Mouse (Mus musculus): Measurements from ENCODE around the gene Slc11a2. TPM values are rescaled to one million over a fixed set of nuclear protein-coding genes. Genes with fewer than 3 reads are reported as not detected.

Gene Slc11a2
- polyA plus RNA-seq, 1 experiment from 2014 or later: 17.0 TPM

- 88% methylated on average over 16 of the region's 16 CpGs for WGBS
- Histone ChIP-seq H3K4me1 (ENCODE audit: control insufficient read depth, insufficient read depth, low read length) (no peaks in the 10 kb centered on the region), H3K9ac (ENCODE audit: low read depth, low read length) (no peak overlapping the region), H3K9me3 (ENCODE audit: control insufficient read depth, low read length) (no peaks in the 10 kb centered on the region), H3K4me2 (ENCODE audit: low read depth, low read length) (no peak overlapping the region), H3K4me3 (ENCODE audit: low read depth, low read length) (no peak overlapping the region), H3K36me3 (ENCODE audit: control insufficient read depth, insufficient read depth, low read length) (peaks cover 98% of the 10 kb centered on the region), H3K27ac (replicated peaks; ENCODE audit: low read depth, low read length) (no peak overlapping the region), H3K27me3 (replicated peaks; ENCODE audit: control insufficient read depth, insufficient read depth, low read length) (no peaks in the 10 kb centered on the region)
- ATAC-seq (ENCODE audit: low read depth) (no peak), DNase-seq (ENCODE audit: low spot score) (no peak)
Observed at GRCm38 (mm10) chr15:100403318-100404000, 21.4 kb downstream of the Slc11a2 start.

DNA sequence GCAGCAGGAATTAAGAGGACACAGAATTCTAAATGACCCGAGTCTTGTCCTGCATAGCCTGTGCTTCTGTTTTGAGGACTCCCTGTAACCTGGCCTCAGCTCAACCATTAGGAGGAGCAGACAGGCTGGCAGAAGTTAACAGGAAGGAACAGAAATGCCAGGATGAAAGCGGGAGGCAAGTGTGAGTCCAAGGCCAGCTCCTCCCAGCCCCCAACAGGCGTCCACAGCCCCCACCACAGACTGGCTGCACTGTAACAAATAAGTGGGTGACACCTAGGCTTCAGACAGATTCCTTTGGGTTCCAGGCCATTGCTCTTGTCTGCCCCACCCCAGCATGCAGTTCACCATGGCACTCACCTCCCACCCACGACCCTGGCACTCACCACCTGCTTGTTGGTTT is 22.1 kb downstream of the Slc11a2 start:
- Histone ChIP-seq H3K4me3 (ENCODE audit: low read depth, low read length) (no peak overlapping the region), H3K4me2 (ENCODE audit: low read depth, low read length) (no peak overlapping the region), H3K9me3 (ENCODE audit: control insufficient read depth, low read length) (no peaks in the 10 kb centered on the region), H3K36me3 (ENCODE audit: control insufficient read depth, insufficient read depth, low read length) (peaks cover 98% of the 10 kb centered on the region), H3K27me3 (replicated peaks; ENCODE audit: control insufficient read depth, insufficient read depth, low read length) (no peaks in the 10 kb centered on the region), H3K9ac (ENCODE audit: low read depth, low read length) (no peak overlapping the region), H3K4me1 (ENCODE audit: control insufficient read depth, insufficient read depth, low read length) (no peaks in the 10 kb centered on the region), H3K27ac (replicated peaks; ENCODE audit: low read depth, low read length) (no peak overlapping the region)
- WGBS: 88% methylated on average over 4 of the region's 4 CpGs
- ATAC-seq (ENCODE audit: low read depth) (no peak), DNase-seq (ENCODE audit: low spot score) (no peak)

DNA sequence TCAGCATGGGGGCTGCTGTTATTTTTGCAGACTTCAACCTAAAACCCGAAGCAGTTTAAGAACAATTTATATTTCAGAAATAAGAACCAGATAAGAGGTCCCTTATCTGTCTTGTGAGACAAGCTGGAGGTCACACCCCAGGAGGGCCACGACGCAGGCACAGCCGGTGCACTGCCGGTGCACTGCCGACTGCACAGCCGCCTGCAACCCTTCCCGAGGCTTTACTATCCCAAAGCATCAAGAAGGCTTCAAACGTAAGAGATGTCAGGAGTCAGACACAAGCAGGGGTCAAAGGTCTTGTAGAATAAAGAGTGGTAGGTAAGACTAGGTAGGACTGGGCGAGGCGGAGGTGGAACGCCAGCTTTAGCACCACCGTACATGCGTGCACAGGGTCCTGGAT is 22.5 kb downstream of the Slc11a2 start:
- no peaks in the 10 kb centered on the region for H3K27me3 ChIP-seq (replicated peaks; ENCODE audit: control insufficient read depth, insufficient read depth, low read length)
- DNase-seq (ENCODE audit: low spot score) (no peak), ATAC-seq (ENCODE audit: low read depth) (no peak)
- peaks cover 99% of the 10 kb centered on the region for H3K36me3 ChIP-seq (ENCODE audit: control insufficient read depth, insufficient read depth, low read length)
- no peaks in the 10 kb centered on the region for H3K9me3 ChIP-seq (ENCODE audit: control insufficient read depth, low read length)
- no peak overlapping the region for H3K9ac ChIP-seq (ENCODE audit: low read depth, low read length)
- 88% methylated on average over 14 of the region's 14 CpGs for WGBS
- H3K4me1 ChIP-seq (ENCODE audit: control insufficient read depth, insufficient read depth, low read length): no peaks in the 10 kb centered on the region
- no peak overlapping the region for H3K4me3 ChIP-seq (ENCODE audit: low read depth, low read length)
- H3K27ac ChIP-seq (replicated peaks; ENCODE audit: low read depth, low read length): no peak overlapping the region
- no peak overlapping the region for H3K4me2 ChIP-seq (ENCODE audit: low read depth, low read length)

GRCm38 (mm10) chr15:100401811-100402210 is 23.1 kb downstream of the Slc11a2 start:
- Histone ChIP-seq H3K9me3 (ENCODE audit: control insufficient read depth, low read length) (no peaks in the 10 kb centered on the region), H3K36me3 (ENCODE audit: control insufficient read depth, insufficient read depth, low read length) (peaks cover 99% of the 10 kb centered on the region), H3K4me2 (ENCODE audit: low read depth, low read length) (no peak overlapping the region), H3K27ac (replicated peaks; ENCODE audit: low read depth, low read length) (no peak overlapping the region), H3K27me3 (replicated peaks; ENCODE audit: control insufficient read depth, insufficient read depth, low read length) (no peaks in the 10 kb centered on the region), H3K4me3 (ENCODE audit: low read depth, low read length) (no peak overlapping the region), H3K9ac (ENCODE audit: low read depth, low read length) (no peak overlapping the region), H3K4me1 (ENCODE audit: control insufficient read depth, insufficient read depth, low read length) (no peaks in the 10 kb centered on the region)
- 86% methylated on average over 4 of the region's 4 CpGs for WGBS
- DNase-seq (ENCODE audit: low spot score): no peak
- no peak for ATAC-seq (ENCODE audit: low read depth)

DNA sequence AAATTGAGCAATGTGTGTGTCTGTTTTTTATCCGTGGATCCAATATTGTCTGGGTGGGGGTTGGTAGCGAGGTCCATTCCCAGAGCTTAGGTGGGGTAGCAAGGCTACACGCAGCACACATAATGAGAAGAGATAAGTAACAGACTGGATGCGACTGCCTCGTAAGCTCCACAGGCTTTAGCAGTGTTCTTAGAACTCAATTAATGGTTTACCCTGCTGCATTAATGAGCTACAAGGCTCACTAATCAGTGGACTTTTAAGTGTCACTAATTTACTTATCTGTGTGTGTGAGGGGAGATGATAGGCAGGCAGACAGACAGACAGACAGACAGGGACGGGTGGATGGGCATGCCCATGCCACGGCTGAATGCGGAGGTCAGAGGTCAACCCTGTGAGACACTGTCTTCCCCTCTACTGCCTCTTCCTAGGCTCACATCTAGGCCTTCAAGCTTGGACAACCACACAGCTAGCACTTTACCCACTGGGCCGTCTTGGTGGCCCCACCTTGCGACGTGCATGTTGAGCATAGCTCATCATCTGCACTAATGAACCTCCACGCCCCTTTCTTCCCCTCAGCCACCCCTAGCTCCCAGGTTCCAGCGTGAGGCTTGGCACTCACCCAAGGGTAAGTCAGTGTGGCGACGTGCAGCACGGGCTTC is 24.2 kb downstream of the Slc11a2 start:
- Histone ChIP-seq H3K9ac (ENCODE audit: low read depth, low read length) (no peak overlapping the region), H3K27me3 (replicated peaks; ENCODE audit: control insufficient read depth, insufficient read depth, low read length) (no peaks in the 10 kb centered on the region), H3K4me2 (ENCODE audit: low read depth, low read length) (no peak overlapping the region), H3K36me3 (ENCODE audit: control insufficient read depth, insufficient read depth, low read length) (peaks cover 99% of the 10 kb centered on the region), H3K27ac (replicated peaks; ENCODE audit: low read depth, low read length) (no peak overlapping the region), H3K4me3 (ENCODE audit: low read depth, low read length) (no peak overlapping the region), H3K4me1 (ENCODE audit: control insufficient read depth, insufficient read depth, low read length) (no peaks in the 10 kb centered on the region), H3K9me3 (ENCODE audit: control insufficient read depth, low read length) (no peaks in the 10 kb centered on the region)
- no peak for DNase-seq (ENCODE audit: low spot score)
- ATAC-seq (ENCODE audit: low read depth): no peak
- 91% methylated on average over 16 of the region's 16 CpGs for WGBS

DNA sequence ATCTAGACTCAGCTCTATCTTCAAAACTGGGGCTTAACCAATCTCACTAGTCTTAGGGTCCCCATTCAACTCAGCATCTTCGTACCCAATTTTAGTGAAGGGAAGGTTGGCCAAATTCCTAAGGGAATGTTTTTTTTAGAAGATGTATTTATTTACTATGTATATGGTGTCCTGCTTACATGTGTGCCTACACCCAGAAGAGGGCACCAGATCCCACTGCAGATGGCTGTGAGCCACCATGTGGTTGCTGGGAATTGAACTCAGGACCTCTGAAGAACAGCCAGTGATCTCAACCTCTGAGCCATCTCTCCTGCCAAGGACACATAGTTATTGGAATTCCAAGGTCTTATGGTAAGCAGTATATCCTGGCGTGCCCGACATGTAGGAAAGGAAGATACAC is 29.3 kb downstream of the Slc11a2 start:
- DNase-seq (ENCODE audit: low spot score) (no peak), ATAC-seq (ENCODE audit: low read depth) (no peak)
- Histone ChIP-seq H3K9ac (ENCODE audit: low read depth, low read length) (no peak overlapping the region), H3K27me3 (replicated peaks; ENCODE audit: control insufficient read depth, insufficient read depth, low read length) (no peaks in the 10 kb centered on the region), H3K9me3 (ENCODE audit: control insufficient read depth, low read length) (no peaks in the 10 kb centered on the region), H3K27ac (replicated peaks; ENCODE audit: low read depth, low read length) (no peak overlapping the region), H3K4me3 (ENCODE audit: low read depth, low read length) (no peak overlapping the region), H3K4me1 (ENCODE audit: control insufficient read depth, insufficient read depth, low read length) (no peaks in the 10 kb centered on the region), H3K4me2 (ENCODE audit: low read depth, low read length) (no peak overlapping the region), H3K36me3 (ENCODE audit: control insufficient read depth, insufficient read depth, low read length) (peaks cover 80% of the 10 kb centered on the region)
- 97% methylated on average over 3 of the region's 3 CpGs for WGBS

DNA sequence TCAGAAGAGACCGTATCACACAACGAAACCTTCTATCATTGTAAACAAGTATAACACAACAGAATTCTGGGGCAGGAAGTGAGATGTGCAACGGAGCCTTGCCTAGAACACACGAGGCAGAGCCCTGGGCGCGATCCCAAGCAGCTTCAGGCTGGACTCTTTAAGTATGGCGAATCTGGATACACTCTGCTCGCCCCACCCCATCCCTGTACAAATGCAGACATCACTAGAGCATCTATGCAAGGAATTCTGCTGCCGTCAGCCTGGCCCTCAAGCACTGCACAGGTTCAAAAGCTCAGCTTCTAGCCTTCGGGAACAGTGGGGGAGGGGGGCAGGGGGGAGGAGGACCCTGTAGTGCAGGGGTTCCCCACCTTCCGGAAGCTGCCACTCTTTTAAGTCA is 31.9 kb downstream of the Slc11a2 start:
- no peaks in the 10 kb centered on the region for H3K9me3 ChIP-seq (ENCODE audit: control insufficient read depth, low read length)
- no peak overlapping the region for H3K4me3 ChIP-seq (ENCODE audit: low read depth, low read length)
- WGBS: 88% methylated on average over 11 of the region's 11 CpGs
- DNase-seq (ENCODE audit: low spot score) (no peak), ATAC-seq (ENCODE audit: low read depth) (no peak)
- peaks cover 55% of the 10 kb centered on the region for H3K36me3 ChIP-seq (ENCODE audit: control insufficient read depth, insufficient read depth, low read length)
- 0 out of 2 replicates have a peak, but pooled peaks cover 3% of the 10 kb centered on the region for H3K4me1 ChIP-seq (ENCODE audit: control insufficient read depth, insufficient read depth, low read length)
- no peak overlapping the region for H3K27ac ChIP-seq (replicated peaks; ENCODE audit: low read depth, low read length)
- H3K27me3 ChIP-seq (replicated peaks; ENCODE audit: control insufficient read depth, insufficient read depth, low read length): no peaks in the 10 kb centered on the region
- no peak overlapping the region for H3K9ac ChIP-seq (ENCODE audit: low read depth, low read length)
- no peak overlapping the region for H3K4me2 ChIP-seq (ENCODE audit: low read depth, low read length)

GRCm38 (mm10) chr15:100391599-100391998 is 33.3 kb downstream of the Slc11a2 start:
- DNase-seq (ENCODE audit: low spot score): no peak
- H3K27me3 ChIP-seq (replicated peaks; ENCODE audit: control insufficient read depth, insufficient read depth, low read length): no peaks in the 10 kb centered on the region
- H3K36me3 ChIP-seq (ENCODE audit: control insufficient read depth, insufficient read depth, low read length): peaks cover 40% of the 10 kb centered on the region
- H3K9ac ChIP-seq (ENCODE audit: low read depth, low read length): no peak overlapping the region
- WGBS: 92% methylated on average over 7 of the region's 7 CpGs
- no peak overlapping the region for H3K4me3 ChIP-seq (ENCODE audit: low read depth, low read length)
- H3K9me3 ChIP-seq (ENCODE audit: control insufficient read depth, low read length): no peaks in the 10 kb centered on the region
- 0 out of 2 replicates have a peak, but pooled peaks cover 3% of the 10 kb centered on the region for H3K4me1 ChIP-seq (ENCODE audit: control insufficient read depth, insufficient read depth, low read length)
- no peak overlapping the region for H3K27ac ChIP-seq (replicated peaks; ENCODE audit: low read depth, low read length)
- no peak overlapping the region for H3K4me2 ChIP-seq (ENCODE audit: low read depth, low read length)
- no peak; the same call in 1 of the 2 replicates for ATAC-seq (ENCODE audit: low read depth)

- Histone ChIP-seq H3K36me3 (ENCODE audit: control insufficient read depth, insufficient read depth, low read length) (peaks cover 35% of the 10 kb centered on the region), H3K4me3 (ENCODE audit: low read depth, low read length) (no peak overlapping the region), H3K27ac (replicated peaks; ENCODE audit: low read depth, low read length) (no peak overlapping the region), H3K4me1 (ENCODE audit: control insufficient read depth, insufficient read depth, low read length) (0 out of 2 replicates have a peak, but pooled peaks cover 3% of the 10 kb centered on the region), H3K27me3 (replicated peaks; ENCODE audit: control insufficient read depth, insufficient read depth, low read length) (no peaks in the 10 kb centered on the region), H3K9ac (ENCODE audit: low read depth, low read length) (no peak overlapping the region), H3K4me2 (ENCODE audit: low read depth, low read length) (no peak overlapping the region), H3K9me3 (ENCODE audit: control insufficient read depth, low read length) (no peaks in the 10 kb centered on the region)
- 73% methylated on average over 7 of the region's 7 CpGs for WGBS
- DNase-seq (ENCODE audit: low spot score) (no peak), ATAC-seq (ENCODE audit: low read depth) (no peak)
Observed at GRCm38 (mm10) chr15:100391066-100391465, 33.8 kb downstream of the Slc11a2 start.
